Mouse (Mus musculus): ENCODE data around the gene Syce2. TPM values are rescaled to one million over a fixed set of nuclear protein-coding genes. Genes with fewer than 3 reads are reported as not detected.
"Not testable (repeated sequence)": the region's sequence is repeated elsewhere in the genome, so short reads cannot be mapped to it uniquely, and the experiment has no call there.

The Syce2 gene
- total RNA-seq, 1 experiment, result 42.3 TPM

GRCm38 (mm10) chr8:84907493-84907892, 35.6 kb downstream of the Syce2 start:
- Histone ChIP-seq H3K36me3 (ENCODE audit: control insufficient read depth, insufficient read depth, low read length, poor library complexity, severe bottlenecking) (peaks cover 9% of the 10 kb centered on the region), H3K9ac (ENCODE audit: insufficient read depth, low read depth, low read length, poor library complexity, severe bottlenecking) (no peak overlapping the region; the same call in 1 of the 2 replicates), H3K27ac (ENCODE audit: insufficient read depth, low read depth, low read length, poor library complexity, severe bottlenecking) (no peak overlapping the region), H3K4me1 (ENCODE audit: control insufficient read depth in 2 of 2, insufficient read depth in 2 of 2, low read length in 2 of 2, poor library complexity in 1 of 2) (peaks cover 0 to 13% of the 10 kb centered on the region in 2 experiments; a peak in 2 of 4 replicates), H3K9me3 (ENCODE audit: control insufficient read depth, insufficient read depth, low read depth, low read length) (no peaks in the 10 kb centered on the region), H3K4me3 (ENCODE audit: insufficient read depth in 1 of 2, low read depth in 1 of 2, low read length in 2 of 2, poor library complexity in 1 of 2, severe bottlenecking in 1 of 2) (no peak overlapping the region)
- in situ Hi-C loops (cut with MboI; ENCODE audit: low sequenced_read_pairs in 2 of 2, unreplicated experiment in 2 of 2), result no loop called here
- no peak for DNase-seq (ENCODE audit: low read depth, low spot score)
- TF ChIP-seq HCFC1 (IDR thresholded peaks at IDR 0.05; ENCODE audit: borderline replicate concordance, insufficient read depth, low read length) (no peak), MAFK (IDR thresholded peaks at IDR 0.05; ENCODE audit: insufficient read depth, low read depth, low read length) (0 out of 2 replicates have a peak, but pooled peaks have one; percentile 36)

GRCm38 (mm10) chr8:84907979-84908378, 36.1 kb downstream of the Syce2 start:
- H3K4me1 ChIP-seq (ENCODE audit: control insufficient read depth in 2 of 2, insufficient read depth in 2 of 2, low read length in 2 of 2, poor library complexity in 1 of 2), result peaks cover 0 to 15% of the 10 kb centered on the region in 2 experiments; a peak in 2 of 4 replicates
- H3K9ac ChIP-seq (ENCODE audit: insufficient read depth, low read depth, low read length, poor library complexity, severe bottlenecking); H3K9me3 ChIP-seq (ENCODE audit: control insufficient read depth, insufficient read depth, low read depth, low read length); H3K27ac ChIP-seq (ENCODE audit: insufficient read depth, low read depth, low read length, poor library complexity, severe bottlenecking); DNase-seq (ENCODE audit: low read depth, low spot score); in situ Hi-C loops (cut with MboI; ENCODE audit: low sequenced_read_pairs in 2 of 2, unreplicated experiment in 2 of 2); H3K36me3 ChIP-seq (ENCODE audit: control insufficient read depth, insufficient read depth, low read length, poor library complexity, severe bottlenecking): not testable (repeated sequence)
- H3K4me3 ChIP-seq (ENCODE audit: insufficient read depth in 1 of 2, low read depth in 1 of 2, low read length in 2 of 2, poor library complexity in 1 of 2, severe bottlenecking in 1 of 2), result peak overlapping the region in 1 of 2 experiments; percentile 3; a peak in 1 of 4 replicates

GRCm38 (mm10) chr8:84908421-84909161, 36.7 kb downstream of the Syce2 start, which contains the start of gene Dnase2a:
Gene Dnase2a, plus strand, starts transcription at chr8:84908560.
- Histone ChIP-seq H3K9me3 (ENCODE audit: control insufficient read depth, insufficient read depth, low read depth, low read length) (no peaks in the 10 kb centered on the region), H3K4me3 (ENCODE audit: insufficient read depth in 1 of 2, low read depth in 1 of 2, low read length in 2 of 2, poor library complexity in 1 of 2, severe bottlenecking in 1 of 2) (peak within 1 kb of the TSS; percentile 77 to 89), H3K36me3 (ENCODE audit: control insufficient read depth, insufficient read depth, low read length, poor library complexity, severe bottlenecking) (peaks cover 9% of the 10 kb centered on the region), H3K27ac (ENCODE audit: insufficient read depth, low read depth, low read length, poor library complexity, severe bottlenecking) (peak within 1 kb of the TSS; percentile 66), H3K4me1 (ENCODE audit: control insufficient read depth in 2 of 2, insufficient read depth in 2 of 2, low read length in 2 of 2, poor library complexity in 1 of 2) (peaks cover 0 to 15% of the 10 kb centered on the region in 2 experiments; a peak in 2 of 4 replicates), H3K9ac (ENCODE audit: insufficient read depth, low read depth, low read length, poor library complexity, severe bottlenecking) (peak within 1 kb of the TSS; percentile 92)
- in situ Hi-C loops (cut with MboI; ENCODE audit: low sequenced_read_pairs in 2 of 2, unreplicated experiment in 2 of 2), result no loop called here
- TF ChIP-seq MAFK (IDR thresholded peaks at IDR 0.05; ENCODE audit: insufficient read depth, low read depth, low read length) (0 out of 2 replicates have a peak, but pooled peaks have one; percentile 31), HCFC1 (IDR thresholded peaks at IDR 0.05; ENCODE audit: borderline replicate concordance, insufficient read depth, low read length) (no peak)
- DNase-seq (ENCODE audit: low read depth, low spot score), result peak; percentile 99

- Histone ChIP-seq H3K9ac (ENCODE audit: insufficient read depth, low read depth, low read length, poor library complexity, severe bottlenecking) (peak overlapping the region; percentile 92), H3K36me3 (ENCODE audit: control insufficient read depth, insufficient read depth, low read length, poor library complexity, severe bottlenecking) (peaks cover 9% of the 10 kb centered on the region), H3K4me1 (ENCODE audit: control insufficient read depth in 2 of 2, insufficient read depth in 2 of 2, low read length in 2 of 2, poor library complexity in 1 of 2) (peaks cover 0 to 15% of the 10 kb centered on the region in 2 experiments; a peak in 2 of 4 replicates), H3K27ac (ENCODE audit: insufficient read depth, low read depth, low read length, poor library complexity, severe bottlenecking) (no peak overlapping the region), H3K9me3 (ENCODE audit: control insufficient read depth, insufficient read depth, low read depth, low read length) (no peaks in the 10 kb centered on the region), H3K4me3 (ENCODE audit: insufficient read depth in 1 of 2, low read depth in 1 of 2, low read length in 2 of 2, poor library complexity in 1 of 2, severe bottlenecking in 1 of 2) (peak overlapping the region; percentile 77 to 89)
- TF ChIP-seq CHD2 (IDR thresholded peaks at IDR 0.05; ENCODE audit: low read depth, low read length) (no peak), ZNF384 (IDR thresholded peaks at IDR 0.05; ENCODE audit: low read depth, low read length) (no peak), ZC3H11A (IDR thresholded peaks at IDR 0.05; ENCODE audit: borderline replicate concordance, low read depth, low read length) (no peak), MAFK (IDR thresholded peaks at IDR 0.05; ENCODE audit: insufficient read depth, low read depth, low read length) (no peak), HCFC1 (IDR thresholded peaks at IDR 0.05; ENCODE audit: borderline replicate concordance, insufficient read depth, low read length) (no peak)
- in situ Hi-C loops (cut with MboI; ENCODE audit: low sequenced_read_pairs in 2 of 2, unreplicated experiment in 2 of 2), result no loop called here
- DNase-seq (ENCODE audit: low read depth, low spot score), result no peak
Observed at GRCm38 (mm10) chr8:84909162-84909767, 37.4 kb downstream of the Syce2 start.

Data from ES-E14 (cell line).